Mouse (Mus musculus): ENCODE measurements around the gene Arhgap31. TPM values are rescaled to one million over a fixed set of nuclear protein-coding genes. Genes with fewer than 3 reads are reported as not detected.

Gene Arhgap31
- polyA plus RNA-seq, 1 experiment from 2014 or later: 7.3 TPM

DNA sequence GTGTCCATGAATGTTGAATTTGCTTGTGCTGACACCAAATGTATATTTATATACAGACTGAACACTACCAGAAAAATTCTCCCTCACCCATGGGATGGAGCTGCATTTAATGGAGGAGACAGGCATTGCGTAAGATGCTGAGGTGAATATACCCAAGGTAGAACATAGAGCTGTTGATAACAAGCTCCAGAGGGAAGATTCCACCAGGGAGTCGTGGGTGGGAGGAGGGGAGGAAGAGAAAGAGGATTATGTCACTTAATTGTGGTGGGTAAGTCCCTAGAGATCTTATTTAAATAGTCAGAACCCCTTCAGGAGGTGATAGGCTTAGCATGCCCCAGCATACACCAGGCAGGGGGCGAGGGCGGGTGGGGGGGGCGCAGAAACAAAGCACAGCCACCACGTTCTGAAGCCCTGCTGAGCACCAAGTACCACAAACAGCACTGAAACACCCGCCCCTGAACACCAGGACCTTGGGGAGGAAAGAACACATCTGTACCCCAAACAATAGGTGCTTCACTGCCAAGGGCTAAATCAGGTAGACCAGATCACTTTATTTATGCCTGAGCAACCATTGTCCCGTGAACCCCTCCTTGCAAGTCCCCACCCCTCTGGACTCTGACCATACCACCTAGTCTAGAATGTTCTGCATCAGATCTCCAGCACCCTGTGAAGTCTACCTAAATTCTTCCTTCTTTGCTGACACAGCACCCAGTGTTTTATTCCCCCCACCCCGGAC, 37.3 kb downstream of the Arhgap31 start:
- 55% methylated on average over 9 of the region's 9 CpGs for WGBS
- Histone ChIP-seq H3K4me3 (no peak overlapping the region), H3K27me3 (ENCODE audit: low read depth, poor library complexity, severe bottlenecking) (no peaks in the 10 kb centered on the region), H3K27ac (replicated peaks) (no peak overlapping the region), H3K36me3 (peaks cover 4% of the 10 kb centered on the region; the same call in 1 of the 2 replicates), H3K9me3 (replicated peaks) (no peaks in the 10 kb centered on the region), H3K4me1 (peaks cover 45% of the 10 kb centered on the region)
- DNase-seq (ENCODE audit: low spot score): no peak

DNA sequence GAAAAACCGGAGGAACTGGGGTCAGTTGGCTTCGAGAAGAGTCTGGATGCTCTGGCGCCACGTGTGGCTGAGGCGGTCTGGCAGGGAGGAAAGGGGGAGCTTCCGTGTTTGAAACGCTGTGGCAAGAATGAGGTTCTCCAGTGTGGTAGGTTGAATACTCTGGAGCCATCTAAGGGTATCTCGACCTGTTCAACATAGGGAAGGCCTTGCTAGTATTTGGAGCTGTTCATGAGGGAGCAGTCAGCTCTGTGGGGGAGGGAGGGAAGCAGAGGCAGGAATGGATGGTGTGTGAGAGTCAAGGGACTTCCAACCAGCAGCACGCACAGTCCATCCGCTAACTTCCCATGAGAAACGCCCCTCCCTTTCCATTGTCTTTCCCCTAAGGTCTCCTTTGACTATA, 38.2 kb downstream of the Arhgap31 start:
- Histone ChIP-seq H3K27ac (replicated peaks) (no peak overlapping the region), H3K4me1 (peaks cover 43% of the 10 kb centered on the region), H3K4me3 (no peak overlapping the region), H3K9me3 (replicated peaks) (no peaks in the 10 kb centered on the region), H3K27me3 (ENCODE audit: low read depth, poor library complexity, severe bottlenecking) (no peaks in the 10 kb centered on the region), H3K36me3 (peaks cover 4% of the 10 kb centered on the region; the same call in 1 of the 2 replicates)
- WGBS: 92% methylated on average over 11 of the region's 11 CpGs
- no peak for DNase-seq (ENCODE audit: low spot score)

DNA sequence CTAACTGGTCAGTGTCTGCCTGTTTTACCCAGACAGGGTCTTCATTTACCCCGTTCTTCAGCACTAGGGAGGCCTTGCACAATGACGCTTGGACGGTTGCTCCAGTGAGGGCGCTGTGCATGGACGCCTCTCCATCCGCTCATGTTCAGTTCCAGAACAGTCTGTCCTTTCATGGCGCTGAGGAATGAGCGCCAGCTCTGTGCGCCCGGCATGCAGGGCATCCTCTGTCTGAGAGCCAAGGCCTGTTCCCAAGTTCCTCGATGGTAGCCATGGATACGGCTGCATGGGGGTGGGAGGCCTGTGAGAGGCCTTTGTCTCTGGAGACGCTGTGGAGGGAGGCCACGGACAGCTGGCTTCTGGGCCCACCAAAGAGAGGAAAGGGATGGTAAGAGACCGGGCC, 39.6 kb downstream of the Arhgap31 start:
- Histone ChIP-seq H3K27me3 (ENCODE audit: low read depth, poor library complexity, severe bottlenecking) (no peaks in the 10 kb centered on the region), H3K9me3 (replicated peaks) (no peaks in the 10 kb centered on the region), H3K36me3 (peaks cover 4% of the 10 kb centered on the region; the same call in 1 of the 2 replicates), H3K4me3 (no peak overlapping the region), H3K4me1 (peaks cover 35% of the 10 kb centered on the region), H3K27ac (replicated peaks) (peak overlapping the region; percentile 84)
- peak; percentile 74 for DNase-seq (ENCODE audit: low spot score)
- WGBS: 61% methylated on average over 15 of the region's 15 CpGs

DNA sequence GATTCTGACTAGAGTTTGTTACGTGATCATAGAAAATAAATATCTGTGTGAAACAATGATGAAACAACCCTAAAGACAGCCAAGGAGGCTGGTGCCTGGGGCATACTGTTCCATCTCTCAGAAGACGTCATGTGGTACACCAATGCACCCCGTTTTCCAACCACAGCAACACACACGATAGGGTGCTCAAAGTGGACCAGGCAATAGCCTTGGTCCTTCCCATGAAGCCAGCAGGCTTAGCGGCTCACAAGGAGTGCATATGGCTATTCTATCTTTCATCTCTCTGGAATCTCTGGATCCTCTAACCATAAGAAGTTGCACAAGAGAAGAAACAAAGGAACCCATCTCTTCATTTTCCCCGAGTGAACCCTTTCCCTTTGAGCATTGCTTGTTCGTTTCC, 40.1 kb downstream of the Arhgap31 start:
- H3K27ac ChIP-seq (replicated peaks): peak overlapping the region; percentile 84
- 90% methylated on average over 7 of the region's 7 CpGs for WGBS
- DNase-seq (ENCODE audit: low spot score): no peak
- no peaks in the 10 kb centered on the region for H3K27me3 ChIP-seq (ENCODE audit: low read depth, poor library complexity, severe bottlenecking)
- no peaks in the 10 kb centered on the region for H3K9me3 ChIP-seq (replicated peaks)
- peaks cover 4% of the 10 kb centered on the region; the same call in 1 of the 2 replicates for H3K36me3 ChIP-seq
- H3K4me3 ChIP-seq: no peak overlapping the region
- H3K4me1 ChIP-seq: peaks cover 35% of the 10 kb centered on the region

DNA sequence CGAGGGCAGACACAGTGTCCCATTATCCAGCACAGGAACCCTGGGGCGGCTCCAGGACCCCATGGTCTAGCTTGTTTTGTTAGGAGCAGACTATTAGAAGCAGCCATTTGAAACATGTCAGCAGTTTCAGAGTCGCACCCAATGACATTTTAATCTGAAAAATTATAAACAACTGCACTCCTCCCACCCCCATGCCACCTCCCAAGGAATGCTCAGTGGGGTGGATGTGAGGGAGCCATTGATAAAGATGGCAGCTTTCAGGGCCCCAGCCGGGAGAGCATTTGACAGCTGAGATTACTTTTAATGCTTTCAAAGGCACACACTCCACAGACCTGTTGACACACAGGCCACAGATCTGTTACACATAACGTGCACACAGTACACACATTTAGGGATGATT, 40.7 kb downstream of the Arhgap31 start:
- no peak overlapping the region; the same call in 1 of the 2 replicates for H3K27ac ChIP-seq (replicated peaks)
- H3K27me3 ChIP-seq (ENCODE audit: low read depth, poor library complexity, severe bottlenecking): no peaks in the 10 kb centered on the region
- peaks cover 4% of the 10 kb centered on the region; the same call in 1 of the 2 replicates for H3K36me3 ChIP-seq
- H3K4me3 ChIP-seq: no peak overlapping the region
- no peak for DNase-seq (ENCODE audit: low spot score)
- peaks cover 35% of the 10 kb centered on the region for H3K4me1 ChIP-seq
- 70% methylated on average over 5 of the region's 5 CpGs for WGBS
- no peaks in the 10 kb centered on the region for H3K9me3 ChIP-seq (replicated peaks)

DNA sequence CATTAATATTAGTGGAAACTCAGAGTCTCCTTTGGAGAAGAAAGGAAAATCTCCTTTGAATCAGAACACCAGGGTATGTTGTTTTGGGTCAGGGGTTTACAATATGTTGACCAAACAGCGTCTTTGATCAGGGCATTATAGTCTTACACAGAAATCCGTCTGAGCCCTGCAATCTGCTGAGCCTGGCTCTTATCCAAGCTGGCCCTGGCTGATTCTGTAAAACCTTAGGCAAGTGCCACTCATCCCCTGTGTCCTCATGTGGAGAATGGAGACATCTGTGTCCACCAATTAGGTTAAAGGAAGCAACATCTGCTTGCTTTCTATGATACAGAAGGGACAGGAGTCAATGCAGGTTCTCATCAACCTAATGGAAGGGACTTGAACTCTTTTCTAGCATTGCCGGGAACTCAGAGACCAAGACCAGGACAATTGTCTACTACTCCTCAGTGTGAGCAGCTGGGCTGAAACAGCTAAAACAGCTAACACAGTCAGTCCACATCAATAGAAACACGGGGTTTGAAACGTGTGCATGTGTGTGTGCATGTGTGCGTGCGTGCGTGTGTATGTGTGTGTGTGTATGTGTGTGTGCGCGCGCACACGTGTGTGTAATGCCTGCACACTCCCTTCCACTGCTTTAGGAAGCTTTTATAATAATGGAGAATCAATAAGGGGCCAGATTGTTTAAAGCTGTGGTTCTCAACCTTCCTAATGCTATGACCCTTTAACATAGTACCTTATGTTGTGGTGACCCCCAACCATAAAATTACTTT, 42.3 kb downstream of the Arhgap31 start:
- Histone ChIP-seq H3K4me1 (peaks cover 32% of the 10 kb centered on the region), H3K27ac (replicated peaks) (no peak overlapping the region), H3K27me3 (ENCODE audit: low read depth, poor library complexity, severe bottlenecking) (no peaks in the 10 kb centered on the region), H3K36me3 (peaks cover 4% of the 10 kb centered on the region; the same call in 1 of the 2 replicates), H3K9me3 (replicated peaks) (no peaks in the 10 kb centered on the region), H3K4me3 (no peak overlapping the region)
- no peak for DNase-seq (ENCODE audit: low spot score)
- WGBS: 92% methylated on average over 12 of the region's 12 CpGs

DNA sequence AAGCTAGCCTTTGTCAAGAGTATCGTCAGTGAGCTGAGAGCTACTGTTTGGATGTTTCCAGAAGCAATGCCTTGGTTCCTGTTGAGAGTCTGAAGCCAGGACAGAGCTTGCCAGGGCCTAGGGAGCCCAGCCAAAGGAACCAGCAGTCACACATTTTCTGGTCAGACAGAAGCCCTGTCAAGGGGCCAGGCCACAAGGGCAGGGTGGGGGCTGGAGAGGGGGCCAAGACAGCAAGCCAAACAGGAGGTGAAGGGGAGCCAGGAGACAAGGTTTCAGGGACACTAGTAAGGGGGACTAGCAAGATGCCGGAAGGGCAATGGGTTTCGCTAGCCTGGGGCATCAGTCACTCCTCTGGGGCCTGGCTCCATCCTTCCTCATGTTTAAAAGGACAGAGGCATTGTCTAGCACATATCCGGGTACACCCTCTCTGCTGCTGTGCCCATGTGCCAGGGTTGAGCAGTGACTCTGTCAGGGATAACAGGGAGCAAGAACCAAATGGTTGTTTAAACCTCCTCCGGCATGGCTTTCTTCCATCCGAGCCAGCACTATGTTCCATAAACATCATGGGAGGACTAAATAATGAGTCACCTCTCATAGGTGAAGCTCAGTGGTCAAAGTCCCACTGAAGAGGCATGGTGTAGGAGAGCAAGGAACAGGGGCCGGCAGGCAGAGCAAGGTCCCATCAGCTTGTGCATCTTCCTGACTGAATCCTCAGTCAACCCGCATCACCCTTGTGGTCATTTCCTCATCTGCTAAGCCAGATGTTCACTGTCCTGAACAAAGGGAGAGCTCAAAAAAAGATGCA, 44.0 kb downstream of the Arhgap31 start:
- Histone ChIP-seq H3K36me3 (peaks cover 4% of the 10 kb centered on the region; the same call in 1 of the 2 replicates), H3K4me3 (no peak overlapping the region), H3K4me1 (peaks cover 27% of the 10 kb centered on the region), H3K9me3 (replicated peaks) (no peaks in the 10 kb centered on the region), H3K27ac (replicated peaks) (no peak overlapping the region), H3K27me3 (ENCODE audit: low read depth, poor library complexity, severe bottlenecking) (no peaks in the 10 kb centered on the region)
- no peak for DNase-seq (ENCODE audit: low spot score)
- WGBS: 89% methylated on average over 8 of the region's 8 CpGs

DNA sequence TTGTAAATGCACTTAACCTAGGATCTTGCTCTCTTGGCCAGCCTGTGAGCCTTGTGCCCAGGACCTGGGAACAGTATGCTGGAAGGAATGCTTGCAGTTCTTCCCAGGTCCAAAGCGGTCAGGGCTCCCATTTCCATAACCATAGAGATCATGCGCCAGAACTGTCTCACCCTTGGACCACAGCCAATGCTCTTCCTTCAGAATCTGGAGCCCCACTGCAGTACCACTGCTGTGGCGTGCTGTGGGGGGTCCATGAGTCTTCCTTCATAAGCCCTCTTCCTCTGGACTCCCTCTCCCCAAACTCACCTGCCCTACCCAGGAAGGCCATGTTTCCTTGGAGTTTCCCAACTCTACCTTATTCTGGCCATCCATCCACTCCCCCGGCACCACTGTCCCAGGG, 46.6 kb downstream of the Arhgap31 start:
- Histone ChIP-seq H3K4me1 (peaks cover 3% of the 10 kb centered on the region), H3K4me3 (no peak overlapping the region), H3K27me3 (ENCODE audit: low read depth, poor library complexity, severe bottlenecking) (no peaks in the 10 kb centered on the region), H3K27ac (replicated peaks) (no peak overlapping the region), H3K36me3 (no peaks in the 10 kb centered on the region), H3K9me3 (replicated peaks) (no peaks in the 10 kb centered on the region)
- DNase-seq (ENCODE audit: low spot score): no peak
- 90% methylated on average over 4 of the region's 4 CpGs for WGBS

DNA sequence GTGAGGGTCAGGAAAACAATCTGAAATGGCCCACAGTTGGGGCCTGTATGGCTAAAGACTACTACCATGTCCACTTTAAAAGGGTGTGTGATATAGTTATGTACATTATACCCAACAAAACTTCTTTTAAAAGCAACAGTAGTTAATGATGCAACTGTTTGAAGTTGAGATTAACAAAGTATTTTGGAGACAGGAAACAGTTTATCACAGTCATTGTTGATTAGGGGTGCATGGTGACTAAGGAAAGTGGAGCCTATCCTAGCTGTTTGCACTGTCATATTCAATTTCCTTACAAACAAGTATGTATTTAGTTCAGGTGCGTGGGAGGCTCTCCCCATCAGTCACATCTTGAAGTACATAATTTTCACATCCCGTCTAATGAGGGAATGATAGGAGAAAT, 47.1 kb downstream of the Arhgap31 start:
- Histone ChIP-seq H3K27me3 (ENCODE audit: low read depth, poor library complexity, severe bottlenecking) (no peaks in the 10 kb centered on the region), H3K36me3 (no peaks in the 10 kb centered on the region), H3K4me1 (no peaks in the 10 kb centered on the region), H3K4me3 (no peak overlapping the region), H3K27ac (replicated peaks) (no peak overlapping the region), H3K9me3 (replicated peaks) (no peaks in the 10 kb centered on the region)
- 92% methylated on average over 2 of the region's 2 CpGs for WGBS
- no peak for DNase-seq (ENCODE audit: low spot score)

DNA sequence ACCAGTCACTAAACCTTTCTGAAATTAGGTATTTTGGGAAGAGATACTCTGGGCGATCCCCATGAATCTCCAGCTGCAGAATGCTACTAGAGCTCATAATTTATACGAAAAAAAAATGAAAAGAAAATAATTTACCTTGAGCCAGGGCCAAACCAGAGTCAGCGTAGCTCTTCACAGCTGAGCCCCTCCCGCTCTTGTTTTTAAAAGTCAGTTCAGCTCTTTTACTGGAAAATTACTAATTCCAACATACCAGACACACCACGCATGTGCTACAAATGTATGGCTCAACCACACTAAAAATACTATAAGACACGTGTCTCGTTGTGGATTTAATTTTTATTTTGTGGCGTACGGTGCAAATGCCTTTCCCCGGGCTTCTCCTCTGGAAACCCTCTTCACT, 50.5 kb downstream of the Arhgap31 start:
- H3K4me1 ChIP-seq: no peaks in the 10 kb centered on the region
- no peak overlapping the region for H3K4me3 ChIP-seq
- H3K27me3 ChIP-seq (ENCODE audit: low read depth, poor library complexity, severe bottlenecking): no peaks in the 10 kb centered on the region
- H3K27ac ChIP-seq (replicated peaks): no peak overlapping the region
- no peaks in the 10 kb centered on the region for H3K9me3 ChIP-seq (replicated peaks)
- no peaks in the 10 kb centered on the region for H3K36me3 ChIP-seq
- WGBS: 91% methylated on average over 10 of the region's 10 CpGs
- no peak for DNase-seq (ENCODE audit: low spot score)

DNA sequence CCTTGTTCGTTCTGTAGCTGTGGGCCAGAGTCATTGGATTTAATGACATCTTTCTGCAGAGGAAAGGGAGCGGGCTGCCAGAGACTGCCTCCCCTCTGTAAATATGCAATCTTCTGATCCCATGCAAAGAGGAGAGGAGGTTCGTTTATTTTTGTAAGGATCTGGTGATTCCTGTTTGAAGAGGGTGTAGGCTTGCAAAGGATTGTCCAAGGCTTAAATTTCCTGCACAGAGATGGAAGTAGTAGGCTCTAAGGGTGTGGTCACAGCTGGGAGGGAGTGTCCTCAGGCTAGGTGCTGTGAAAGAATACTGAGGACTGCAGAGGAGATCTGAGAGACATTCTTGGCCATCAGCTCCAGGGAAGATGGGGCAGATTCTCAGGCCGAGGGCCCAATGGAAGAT, 58.8 kb downstream of the Arhgap31 start:
- 65% methylated on average over 4 of the region's 4 CpGs for WGBS
- H3K4me3 ChIP-seq: no peak overlapping the region
- H3K27ac ChIP-seq (replicated peaks): no peak overlapping the region
- no peaks in the 10 kb centered on the region for H3K36me3 ChIP-seq
- DNase-seq (ENCODE audit: low spot score): no peak
- H3K9me3 ChIP-seq (replicated peaks): no peaks in the 10 kb centered on the region
- H3K4me1 ChIP-seq: peaks cover 9% of the 10 kb centered on the region
- no peaks in the 10 kb centered on the region for H3K27me3 ChIP-seq (ENCODE audit: low read depth, poor library complexity, severe bottlenecking)

DNA sequence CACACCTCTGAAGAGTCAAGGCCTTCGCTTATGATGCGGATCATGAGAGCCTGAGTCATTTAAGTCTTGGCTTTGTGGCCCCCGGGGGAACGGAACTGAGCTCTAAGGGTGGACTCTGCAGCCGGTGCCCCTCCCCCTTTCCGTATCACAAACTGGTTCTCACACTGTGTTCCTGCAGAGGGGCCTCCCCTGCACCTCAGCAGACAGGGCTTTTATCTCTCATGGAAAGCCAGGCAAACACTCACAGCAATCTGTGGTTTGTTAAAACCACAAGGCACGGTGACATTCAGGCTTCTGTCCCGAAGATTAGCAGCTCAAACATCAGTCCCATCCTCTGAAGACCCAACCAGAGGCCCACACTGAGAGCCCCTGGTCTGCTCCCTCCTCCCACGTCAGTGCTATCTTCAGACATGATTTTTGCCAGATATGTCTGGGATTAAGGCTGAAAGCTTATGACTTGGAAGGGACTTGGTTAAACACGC, 59.6 kb downstream of the Arhgap31 start:
- no peak overlapping the region for H3K4me3 ChIP-seq
- 49% methylated on average over 10 of the region's 10 CpGs for WGBS
- H3K27me3 ChIP-seq (ENCODE audit: low read depth, poor library complexity, severe bottlenecking): no peaks in the 10 kb centered on the region
- DNase-seq (ENCODE audit: low spot score): no peak
- H3K4me1 ChIP-seq: peaks cover 9% of the 10 kb centered on the region
- no peaks in the 10 kb centered on the region for H3K9me3 ChIP-seq (replicated peaks)
- no peaks in the 10 kb centered on the region for H3K36me3 ChIP-seq
- H3K27ac ChIP-seq (replicated peaks): peak overlapping the region; percentile 63

All from midbrain, embryonic 10.5 days (tissue).